Comparison of ENCODE assay signal across 13 mouse cellular contexts in genomic region chr4:33702028-33702666, GRCm38 (mm10).
DNase-seq lines count a peak whose midpoint lies in the region; ATAC-seq lines count a peak whose summit lies in the region.
"Had no signal": no experiment of that assay in that cellular context is flagged by ENCODE, and none has a peak within 500 bp of the region (broad histone marks: within the 10 kb centered on the region; RNA-seq: fewer than 3 reads in every experiment).

No protein-coding gene starts in this region.

- 65% methylated on average over 7 of the region's 7 CpGs for whole genome bisulfite sequencing in forebrain, embryonic 15.5 days
- 87% methylated on average over 7 of the region's 7 CpGs for WGBS in forebrain, embryonic 11.5 days
- WGBS in midbrain, embryonic 16.5 days, result 86% methylated on average over 7 of the region's 7 CpGs
- 83% methylated on average over 7 of the region's 7 CpGs for WGBS in midbrain, embryonic 15.5 days

- peaks cover 4% of the 10 kb centered on the region; the same call in 1 of the 2 replicates for H3K9me3 ChIP-seq in forebrain, embryonic 15.5 days
- no peaks in the 10 kb centered on the region; the same call in 1 of the 2 replicates for H3K9me3 ChIP-seq in forebrain, embryonic 11.5 days (ENCODE audit: control insufficient read depth, low read length)
- 0 out of 2 replicates have a peak, but pooled peaks cover 4% of the 10 kb centered on the region for H3K9me3 ChIP-seq in midbrain, embryonic 16.5 days (replicated peaks; ENCODE audit: control insufficient read depth, low read length, poor library complexity, severe bottlenecking)
- H3K9me3 ChIP-seq in midbrain, embryonic 15.5 days, result no peaks in the 10 kb centered on the region
- H3K9me3 ChIP-seq: liver, embryonic 15.5 days had no signal

- no peaks in the 10 kb centered on the region for H3K27me3 ChIP-seq in forebrain, embryonic 15.5 days
- H3K27me3 ChIP-seq in forebrain, embryonic 11.5 days (ENCODE audit: control insufficient read depth, insufficient read depth, low read length), result no peaks in the 10 kb centered on the region
- no peaks in the 10 kb centered on the region for H3K27me3 ChIP-seq in midbrain, embryonic 16.5 days (ENCODE audit: control insufficient read depth, insufficient read depth, low read depth, low read length)
- H3K27me3 ChIP-seq in midbrain, embryonic 15.5 days (replicated peaks), result no peaks in the 10 kb centered on the region
- H3K27me3 ChIP-seq: hindbrain, embryonic 12.5 days; liver, embryonic 15.5 days had no signal

- H3K27ac ChIP-seq in forebrain, embryonic 15.5 days (replicated peaks), result peak overlapping the region; percentile 85
- no peak overlapping the region for H3K27ac ChIP-seq in forebrain, embryonic 11.5 days (ENCODE audit: low read depth, low read length)
- H3K27ac ChIP-seq in midbrain, embryonic 16.5 days (ENCODE audit: low read length), result 0 out of 2 replicates have a peak overlapping the region, but pooled peaks have one; percentile 4
- H3K27ac ChIP-seq in midbrain, embryonic 15.5 days, result no peak overlapping the region
- H3K27ac ChIP-seq: hindbrain, embryonic 12.5 days; liver, embryonic 15.5 days had no signal

- H3K4me3 ChIP-seq in forebrain, embryonic 15.5 days, result no peak overlapping the region
- no peak overlapping the region for H3K4me3 ChIP-seq in forebrain, embryonic 11.5 days (ENCODE audit: low read depth, low read length)
- H3K4me3 ChIP-seq in midbrain, embryonic 16.5 days (ENCODE audit: low read depth, low read length), result no peak overlapping the region
- H3K4me3 ChIP-seq in midbrain, embryonic 15.5 days, result no peak overlapping the region
- H3K4me3 ChIP-seq: erythroblast, embryonic 14.5 days; hindbrain, embryonic 12.5 days; liver, embryonic 15.5 days had no signal

- peaks cover 6% of the 10 kb centered on the region; the same call in 1 of the 2 replicates for H3K4me1 ChIP-seq in forebrain, embryonic 15.5 days
- no peaks in the 10 kb centered on the region for H3K4me1 ChIP-seq in forebrain, embryonic 11.5 days (replicated peaks; ENCODE audit: control insufficient read depth, insufficient read depth, low read length)
- H3K4me1 ChIP-seq in midbrain, embryonic 16.5 days (ENCODE audit: control insufficient read depth, insufficient read depth, low read length), result no peaks in the 10 kb centered on the region
- H3K4me1 ChIP-seq in midbrain, embryonic 15.5 days, result no peaks in the 10 kb centered on the region
- H3K4me1 ChIP-seq: hindbrain, embryonic 12.5 days; liver, embryonic 15.5 days had no signal

- no peak for DNase-seq in forebrain, embryonic 11.5 days (ENCODE audit: low spot score)
- peak; percentile 66 for DNase-seq in cerebellum, adult 9-11 months
- no peak for DNase-seq in thymus, postnatal 0 days (ENCODE audit: low spot score)
- no peak for DNase-seq in lung, postnatal 25 days (ENCODE audit: low spot score)
- DNase-seq: gastrocnemius, postnatal 14 days; midbrain, embryonic 14.5 days; spleen, adult 18-20 months had no signal

- H3K4me2 ChIP-seq in forebrain, embryonic 15.5 days (replicated peaks), result no peak overlapping the region
- H3K4me2 ChIP-seq in forebrain, embryonic 11.5 days (ENCODE audit: low read depth, low read length, severe bottlenecking), result no peak overlapping the region
- H3K4me2 ChIP-seq in midbrain, embryonic 16.5 days (ENCODE audit: low read length), result no peak overlapping the region
- no peak overlapping the region for H3K4me2 ChIP-seq in midbrain, embryonic 15.5 days
- H3K4me2 ChIP-seq: hindbrain, embryonic 12.5 days; liver, embryonic 15.5 days had no signal

- ATAC-seq in forebrain, embryonic 15.5 days (replicated peaks), result peak; percentile 94
- ATAC-seq in forebrain, embryonic 11.5 days (replicated peaks; ENCODE audit: low FRiP score), result no peak
- no peak for ATAC-seq in midbrain, embryonic 16.5 days
- no peak for ATAC-seq in midbrain, embryonic 15.5 days (replicated peaks)

- no peak overlapping the region for H3K9ac ChIP-seq in forebrain, embryonic 15.5 days (replicated peaks)
- no peak overlapping the region for H3K9ac ChIP-seq in forebrain, embryonic 11.5 days (ENCODE audit: low read length)
- H3K9ac ChIP-seq in midbrain, embryonic 16.5 days (ENCODE audit: low read depth, low read length), result no peak overlapping the region
- H3K9ac ChIP-seq in midbrain, embryonic 15.5 days, result no peak overlapping the region
- H3K9ac ChIP-seq: hindbrain, embryonic 12.5 days; liver, embryonic 15.5 days had no signal

- no peaks in the 10 kb centered on the region for H3K36me3 ChIP-seq in forebrain, embryonic 15.5 days
- H3K36me3 ChIP-seq in forebrain, embryonic 11.5 days (ENCODE audit: control insufficient read depth, insufficient read depth, low read length), result no peaks in the 10 kb centered on the region
- no peaks in the 10 kb centered on the region for H3K36me3 ChIP-seq in midbrain, embryonic 16.5 days (ENCODE audit: control insufficient read depth, insufficient read depth, low read length)
- H3K36me3 ChIP-seq in midbrain, embryonic 15.5 days (replicated peaks), result no peaks in the 10 kb centered on the region
- H3K36me3 ChIP-seq: hindbrain, embryonic 12.5 days; liver, embryonic 15.5 days had no signal

Comparison
In these comparisons a context has a peak if more than half of its experiments do, and no peak if none do; other contexts are left out.
1. H3K27ac ChIP-seq: peak in forebrain, embryonic 15.5 days (single experiment) and midbrain, embryonic 16.5 days (single experiment); none in forebrain, embryonic 11.5 days (single experiment) and midbrain, embryonic 15.5 days (single experiment).